Mouse (Mus musculus) heart, postnatal 0 days (tissue): ENCODE results near the gene Sox15. TPM values are rescaled to one million over a fixed set of nuclear protein-coding genes. Genes with fewer than 3 reads are reported as not detected.

Source experiments
- ATAC-seq: fragments of 200-750 bp; cut with Nextera tagmentation; 2 replicates; pipeline ENCODE4 v1.8.0; 2017; ENCODE audit warnings: low read depth, moderate number of reproducible peaks, moderate library complexity; ENCODE audit not compliant: insufficient read depth
- DNase-seq: peaks from one replicate; pipeline ENCODE4 v3.0.0-alpha.2; 2016; ENCODE audit warnings: low spot score
- H3K27ac ChIP-seq: fragments of 300-500 bp; sonication (generic); 2 replicates; pipeline ENCODE4 v1.5.1; 2014; ENCODE audit warnings: low read depth, mild to moderate bottlenecking
- H3K27me3 ChIP-seq: fragments of 300-500 bp; sonication (generic); 2 replicates; pipeline ENCODE4 v1.6.1; 2014; ENCODE audit warnings: low read length, mixed read lengths; ENCODE audit not compliant: control insufficient read depth, insufficient read depth
- H3K36me3 ChIP-seq: fragments of 300-500 bp; sonication (generic); replicated peaks from 2 replicates; pipeline ENCODE4 v1.6.1; 2014; ENCODE audit warnings: low read length, mixed read lengths; ENCODE audit not compliant: control insufficient read depth, insufficient read depth
- H3K4me1 ChIP-seq: fragments of 300-500 bp; sonication (generic); 2 replicates; pipeline ENCODE4 v1.6.1; 2014; ENCODE audit warnings: antibody characterized with exemption; ENCODE audit not compliant: control insufficient read depth, insufficient read depth
- H3K4me2 ChIP-seq: fragments of 300-500 bp; sonication (generic); 2 replicates; pipeline ENCODE4 v1.6.1; 2014; ENCODE audit warnings: low read depth, mild to moderate bottlenecking, low read length, moderate library complexity
- H3K4me3 ChIP-seq: fragments of 300-500 bp; sonication (generic); 2 replicates; pipeline ENCODE4 v1.5.1; 2014; ENCODE audit warnings: low read depth, low read length
- H3K9ac ChIP-seq: fragments of 300-500 bp; sonication (generic); replicated peaks from 2 replicates; pipeline ENCODE4 v1.6.1; 2014; ENCODE audit warnings: low read depth, low read length, mixed read lengths
- H3K9me3 ChIP-seq: fragments of 300-500 bp; sonication (generic); replicated peaks from 2 replicates; pipeline ENCODE4 v1.6.1; 2016; ENCODE audit warnings: low read length; ENCODE audit not compliant: control insufficient read depth
- CTCF ChIP-seq: IDR thresholded peaks from 2 replicates; pipeline ENCODE4 v1.5.1; 2016; ENCODE audit warnings: antibody characterized with exemption, control low read depth, low read depth
- EP300 ChIP-seq: IDR thresholded peaks from 2 replicates; pipeline ENCODE4 v1.6.1; 2016; ENCODE audit warnings: antibody characterized with exemption, low read depth
- WGBS: fragments of 180-500 bp; shearing (Covaris S2); extraction: QIAGEN DNeasy Blood & Tissue Kit; methylation state at CpG from one replicate; pipeline ENCODE4 v1.1.7; 2014; 5-methylcytosine and 5-hydroxymethylcytosine counted together
- polyA plus RNA-seq: library from polyadenylated mRNA; unstranded; fragments of >200 nt; fragmentation: Nextera tagmentation; extraction: Ambion mirVana; gene quantifications from 2 replicates; pipeline ENCODE4 v1.2.1, GENCODE M21; 2015
- total RNA-seq: library from RNA; depleted of rRNA; stranded (reverse); fragments of >200 nt; gene quantifications from 2 replicates; pipeline ENCODE4 v1.2.3, GENCODE M21; 2014; ENCODE audit warnings: low replicate concordance

Sox15 gene
- total and polyA plus RNA-seq, 2 experiments from 2014 or later, result not detected

GRCm38 (mm10) chr11:69686377-69686776 lies 31.3 kb downstream of the Sox15 start:
- Histone ChIP-seq H3K36me3 (no peaks in the 10 kb centered on the region), H3K4me1 (peaks cover 22% of the 10 kb centered on the region), H3K27ac (peak overlapping the region; percentile 87), H3K4me2 (peak overlapping the region; percentile 41; the same call in 1 of the 2 replicates), H3K4me3 (no peak overlapping the region), H3K27me3 (no peaks in the 10 kb centered on the region), H3K9me3 (no peaks in the 10 kb centered on the region), H3K9ac (no peak overlapping the region)
- TF ChIP-seq EP300 (no peak), CTCF (no peak)
- ATAC-seq (no peak), DNase-seq (peak; percentile 47)
- 11% methylated on average over 4 of the region's 4 CpGs for WGBS

DNA sequence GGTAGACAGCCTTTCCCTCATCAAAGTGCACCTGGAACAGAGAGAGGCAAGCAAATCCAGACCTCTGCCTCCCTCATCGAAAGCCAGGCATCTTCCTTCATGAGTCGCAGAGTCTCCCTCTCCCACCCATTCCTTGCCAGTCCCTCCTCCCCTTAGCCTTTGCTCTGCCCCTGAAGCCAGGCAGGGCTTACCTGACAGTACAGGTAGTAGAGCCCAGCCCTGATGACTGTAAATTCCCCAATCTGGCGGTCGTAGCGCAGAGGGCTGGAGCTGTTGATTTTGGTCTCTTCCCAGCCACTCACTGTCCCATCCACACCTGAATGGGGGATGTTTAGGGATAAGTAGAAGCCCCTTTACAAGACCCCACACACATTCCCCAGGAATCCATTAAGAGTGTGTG lies 31.9 kb downstream of the Sox15 start:
- Histone ChIP-seq H3K4me2 (no peak overlapping the region), H3K27me3 (no peaks in the 10 kb centered on the region), H3K4me3 (no peak overlapping the region), H3K9me3 (no peaks in the 10 kb centered on the region), H3K9ac (no peak overlapping the region), H3K27ac (0 out of 2 replicates have a peak overlapping the region, but pooled peaks have one; percentile 18), H3K4me1 (peaks cover 22% of the 10 kb centered on the region), H3K36me3 (no peaks in the 10 kb centered on the region)
- TF ChIP-seq EP300 (no peak), CTCF (no peak)
- no peak for ATAC-seq
- 61% methylated on average over 5 of the region's 5 CpGs for WGBS
- DNase-seq, result no peak

DNA sequence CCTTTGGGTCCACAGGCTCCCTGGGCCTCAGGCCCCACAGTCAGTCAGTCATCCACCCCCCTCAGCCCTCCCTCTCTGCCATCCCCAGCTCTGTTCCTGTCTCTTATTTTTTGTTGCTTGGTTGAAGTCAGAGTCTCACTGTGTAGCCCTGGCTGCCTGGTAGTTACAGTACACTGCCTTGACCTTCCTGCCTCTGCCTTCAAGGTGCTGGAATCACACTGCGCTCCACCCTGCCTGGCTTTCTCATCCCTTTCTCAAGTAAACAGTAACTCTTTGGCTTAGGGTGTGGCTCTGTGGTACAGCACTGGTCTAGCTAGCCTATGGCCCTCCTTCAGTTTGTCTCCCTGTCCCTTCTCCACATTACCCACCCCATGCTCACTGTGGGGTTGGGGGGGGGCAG lies 34.8 kb downstream of the Sox15 start:
- no peaks in the 10 kb centered on the region for H3K36me3 ChIP-seq
- no peaks in the 10 kb centered on the region for H3K9me3 ChIP-seq
- H3K4me1 ChIP-seq, result peaks cover 17% of the 10 kb centered on the region
- TF ChIP-seq CTCF, result no peak
- TF ChIP-seq EP300, result no peak
- no peaks in the 10 kb centered on the region for H3K27me3 ChIP-seq
- DNase-seq (no peak), ATAC-seq (no peak)
- no peak overlapping the region for H3K27ac ChIP-seq
- WGBS, result 83% methylated on average over 1 of the region's 1 CpGs
- no peak overlapping the region for H3K4me3 ChIP-seq
- H3K4me2 ChIP-seq, result no peak overlapping the region
- no peak overlapping the region for H3K9ac ChIP-seq

DNA sequence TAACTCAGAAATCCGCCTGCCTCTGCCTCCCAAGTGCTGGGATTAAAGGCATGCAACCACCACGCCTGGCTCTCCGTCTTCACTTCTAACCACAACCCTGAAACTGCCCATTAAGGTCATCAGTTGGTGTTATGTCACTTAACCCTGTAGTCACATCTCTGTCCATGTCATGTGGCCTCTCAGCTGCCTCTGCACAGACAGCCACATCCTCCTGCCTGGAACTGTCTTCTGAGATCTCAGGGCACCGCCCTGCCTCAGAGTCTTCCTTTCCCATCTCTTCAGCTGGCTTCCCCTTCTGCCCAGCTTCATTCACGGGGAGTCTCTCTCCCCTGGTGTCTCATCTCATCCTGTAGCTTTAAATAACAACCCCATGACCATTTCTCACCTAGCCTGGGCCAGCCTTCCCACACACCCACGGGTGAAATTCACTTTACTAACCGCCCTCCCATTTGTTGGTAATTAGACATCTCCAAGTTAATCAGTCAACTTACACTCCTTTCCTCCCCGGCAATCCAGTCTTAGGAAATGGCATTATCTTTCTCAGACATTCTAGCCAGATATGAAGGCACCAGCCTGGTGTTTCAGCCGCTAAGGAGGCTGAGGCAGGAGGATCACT lies 37.2 kb downstream of the Sox15 start:
- Histone ChIP-seq H3K4me3 (no peak overlapping the region), H3K36me3 (no peaks in the 10 kb centered on the region), H3K4me1 (peaks cover 4% of the 10 kb centered on the region; the same call in 1 of the 2 replicates), H3K9ac (no peak overlapping the region), H3K4me2 (no peak overlapping the region), H3K9me3 (no peaks in the 10 kb centered on the region), H3K27me3 (no peaks in the 10 kb centered on the region), H3K27ac (no peak overlapping the region)
- ATAC-seq, result no peak
- 73% methylated on average over 9 of the region's 9 CpGs for WGBS
- TF ChIP-seq EP300, result no peak
- TF ChIP-seq CTCF, result no peak
- no peak for DNase-seq

DNA sequence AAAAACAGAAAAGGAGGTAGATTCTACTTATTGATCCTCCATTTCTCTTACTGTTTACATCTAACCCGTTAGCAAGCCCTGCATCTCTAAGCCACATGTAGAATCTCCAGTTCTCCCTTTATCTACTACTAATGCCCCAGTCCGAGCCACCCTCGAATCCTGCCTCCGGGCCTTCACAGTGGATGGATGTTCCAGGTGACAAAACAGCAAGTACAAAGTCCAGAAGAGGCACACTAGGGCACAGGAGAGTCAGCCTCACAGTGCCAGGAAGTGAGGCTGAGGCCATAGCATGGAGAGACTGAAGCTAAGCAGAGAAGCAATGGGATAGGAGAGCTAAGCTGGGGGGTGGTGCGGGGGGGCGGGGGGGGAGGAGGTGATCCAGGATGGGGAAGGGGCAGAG lies 37.7 kb downstream of the Sox15 start:
- Histone ChIP-seq H3K27me3 (no peaks in the 10 kb centered on the region), H3K27ac (no peak overlapping the region), H3K9ac (no peak overlapping the region), H3K36me3 (no peaks in the 10 kb centered on the region), H3K9me3 (no peaks in the 10 kb centered on the region), H3K4me3 (no peak overlapping the region), H3K4me1 (peaks cover 4% of the 10 kb centered on the region; the same call in 1 of the 2 replicates), H3K4me2 (no peak overlapping the region)
- no peak for ATAC-seq
- 85% methylated on average over 6 of the region's 6 CpGs for WGBS
- DNase-seq, result no peak
- no peak for TF ChIP-seq EP300

GRCm38 (mm10) chr11:69693421-69693965 lies 38.4 kb downstream of the Sox15 start:
- ATAC-seq (no peak), DNase-seq (no peak)
- Histone ChIP-seq H3K4me3 (no peak overlapping the region), H3K9me3 (no peaks in the 10 kb centered on the region), H3K4me1 (peaks cover 4% of the 10 kb centered on the region; the same call in 1 of the 2 replicates), H3K4me2 (no peak overlapping the region), H3K36me3 (no peaks in the 10 kb centered on the region), H3K27me3 (no peaks in the 10 kb centered on the region), H3K27ac (no peak overlapping the region), H3K9ac (no peak overlapping the region)
- 42% methylated on average over 11 of the region's 11 CpGs for WGBS
- TF ChIP-seq CTCF, result no peak
- TF ChIP-seq EP300, result no peak
